Mouse (Mus musculus) urinary bladder, adult 18-20 months (tissue): ENCODE data around the gene Zpr1.
A peak's percentile ranks its signal among the peaks of the same experiment; 100 is the strongest.

Source experiments
- DNase-seq, 2 experiments: peaks; one replicate each; pipeline ENCODE4 v3.0.0; 2022; ENCODE audit warnings: low spot score in 2 of 2, mixed read lengths in 2 of 2

Gene Zpr1

GRCm38 (mm10) chr9:46272677-46273454 is at the start of gene Zpr1:
TSS of gene Zpr1 (plus strand) at chr9:46273064.
- DNase-seq: peak; percentile 79 to 85

GRCm38 (mm10) chr9:46223090-46223489 is 49.8 kb upstream of the Zpr1 start:
- DNase-seq: no peak

GRCm38 (mm10) chr9:46224101-46224500 is 48.8 kb upstream of the Zpr1 start:
- DNase-seq: no peak

- DNase-seq: no peak
Observed at GRCm38 (mm10) chr9:46224945-46225660, 47.8 kb upstream of the Zpr1 start.

GRCm38 (mm10) chr9:46227064-46227614 is 45.7 kb upstream of the Zpr1 start:
- no peak for DNase-seq

- DNase-seq: no peak
Observed at GRCm38 (mm10) chr9:46228491-46228890, 44.4 kb upstream of the Zpr1 start, which contains the start of gene Apoa1. TSS of gene Apoa1 (plus strand) at chr9:46228580.

GRCm38 (mm10) chr9:46229573-46230449 is 43.1 kb upstream of the Zpr1 start:
- peak; percentile 61 to 69 for DNase-seq

GRCm38 (mm10) chr9:46230450-46230975 is 42.4 kb upstream of the Zpr1 start:
- no peak for DNase-seq

GRCm38 (mm10) chr9:46235196-46235595 is 37.7 kb upstream of the Zpr1 start:
- no peak for DNase-seq

GRCm38 (mm10) chr9:46235596-46235648 is 37.4 kb upstream of the Zpr1 start, which contains the start of gene Apoc3:
TSS of gene Apoc3 (minus strand) at chr9:46235636.
- no peak for DNase-seq

- no peak for DNase-seq
Observed at GRCm38 (mm10) chr9:46235649-46236048, 37.2 kb upstream of the Zpr1 start.

- DNase-seq: no peak
Observed at GRCm38 (mm10) chr9:46238850-46239249, 34.0 kb upstream of the Zpr1 start.

- DNase-seq: no peak
Observed at GRCm38 (mm10) chr9:46240526-46241153, 32.2 kb upstream of the Zpr1 start, which contains the start of gene Apoa4. TSS of gene Apoa4 (plus strand) at chr9:46240696.

- no peak for DNase-seq
Observed at GRCm38 (mm10) chr9:46241818-46242217, 31.0 kb upstream of the Zpr1 start.

GRCm38 (mm10) chr9:46243122-46243521 is 29.7 kb upstream of the Zpr1 start:
- no peak for DNase-seq

GRCm38 (mm10) chr9:46243584-46243983 is 29.3 kb upstream of the Zpr1 start:
- DNase-seq: no peak

GRCm38 (mm10) chr9:46246752-46247324 is 26.0 kb upstream of the Zpr1 start:
- no peak for DNase-seq

GRCm38 (mm10) chr9:46256177-46256576 is 16.7 kb upstream of the Zpr1 start:
- DNase-seq: no peak

- DNase-seq: no peak
Observed at GRCm38 (mm10) chr9:46256658-46257385, 16.0 kb upstream of the Zpr1 start.

GRCm38 (mm10) chr9:46257546-46257945 is 15.3 kb upstream of the Zpr1 start:
- no peak for DNase-seq
